Mouse (Mus musculus) forebrain, embryonic 15.5 days (tissue): ENCODE measurements at regions not wholly inside any gene's neighbourhood (a gene's known extent, or its start where the extent isn't known, plus 50 kb on each side); places are given as distances from the start of the nearest gene placed in this dataset.
"Not testable (repeated sequence)": the region's sequence is repeated elsewhere in the genome, so short reads cannot be mapped to it uniquely, and the experiment has no call there.

Source experiments
- ATAC-seq: fragments of 200-750 bp; cut with Nextera tagmentation; replicated peaks from 2 replicates; pipeline ENCODE4 v1.8.0; 2017; ENCODE audit warnings: mild to moderate bottlenecking, moderate TSS enrichment, moderate library complexity
- H3K27ac ChIP-seq: fragments of 300-500 bp; sonication (generic); replicated peaks from 2 replicates; pipeline ENCODE4 v1.5.1; 2015; ENCODE audit warnings: mild to moderate bottlenecking, inconsistent platforms
- H3K27me3 ChIP-seq: fragments of 300-500 bp; sonication (generic); 2 replicates; pipeline ENCODE4 v1.6.1; 2015; ENCODE audit warnings: inconsistent platforms
- H3K36me3 ChIP-seq: fragments of 300-500 bp; sonication (generic); 2 replicates; pipeline ENCODE4 v1.6.1; 2015; ENCODE audit warnings: mild to moderate bottlenecking, inconsistent platforms
- H3K4me1 ChIP-seq: fragments of 300-500 bp; sonication (generic); 2 replicates; pipeline ENCODE4 v1.6.1; 2015; ENCODE audit warnings: inconsistent platforms
- H3K4me2 ChIP-seq: fragments of 300-500 bp; sonication (generic); replicated peaks from 2 replicates; pipeline ENCODE4 v1.6.1; 2015; ENCODE audit warnings: mild to moderate bottlenecking, inconsistent platforms
- H3K4me3 ChIP-seq: fragments of 300-500 bp; sonication (generic); 2 replicates; pipeline ENCODE4 v1.5.1; 2015; ENCODE audit warnings: mild to moderate bottlenecking, inconsistent platforms
- H3K9ac ChIP-seq: fragments of 300-500 bp; sonication (generic); replicated peaks from 2 replicates; pipeline ENCODE4 v1.6.1; 2015; ENCODE audit warnings: mild to moderate bottlenecking, inconsistent platforms
- H3K9me3 ChIP-seq: fragments of 300-500 bp; sonication (generic); 2 replicates; pipeline ENCODE4 v1.6.1; 2016; ENCODE audit warnings: inconsistent platforms
- WGBS: fragments of 180-500 bp; shearing (Covaris S2); methylation state at CpG from one replicate; pipeline ENCODE4 v1.1.7; 2015; ENCODE audit warnings: mixed read lengths; 5-methylcytosine and 5-hydroxymethylcytosine counted together

DNA sequence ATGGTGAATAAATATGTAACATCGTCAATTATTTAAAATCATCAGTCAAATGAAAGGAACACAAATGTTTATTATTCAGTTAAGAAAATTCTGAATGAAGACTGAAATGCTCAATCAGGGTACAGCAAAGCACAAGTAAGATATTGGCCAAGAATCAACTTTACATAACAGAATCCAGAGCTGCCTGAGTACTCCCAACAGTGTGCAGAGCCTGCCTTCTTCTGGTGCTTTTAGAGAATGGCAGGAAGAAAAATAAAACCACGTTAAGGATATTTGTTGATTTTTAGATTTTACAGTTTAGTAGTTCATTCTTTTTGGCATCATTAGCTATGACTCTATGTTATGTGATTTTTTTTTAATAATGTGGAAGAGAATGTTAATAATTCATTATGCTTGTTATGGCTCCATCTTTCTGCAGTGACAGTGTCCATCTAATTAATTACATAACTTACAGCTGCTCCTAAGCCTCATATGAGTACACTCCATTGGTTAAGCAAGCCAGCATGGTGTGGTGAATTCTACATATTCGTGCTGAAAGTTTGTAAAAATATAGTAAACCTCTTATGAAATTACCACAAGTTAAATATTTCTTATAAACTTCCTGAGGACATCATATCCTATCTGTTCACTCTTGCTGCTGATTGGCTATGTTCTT, 579.0 kb downstream of the Kcna4 start:
- Histone ChIP-seq H3K4me1 (no peaks in the 10 kb centered on the region), H3K9ac (no peak overlapping the region), H3K27ac (no peak overlapping the region), H3K36me3 (no peaks in the 10 kb centered on the region), H3K4me3 (no peak overlapping the region), H3K4me2 (no peak overlapping the region), H3K27me3 (no peaks in the 10 kb centered on the region), H3K9me3 (no peaks in the 10 kb centered on the region)
- WGBS = 49% methylated on average over 3 of the region's 3 CpGs
- ATAC-seq = peak; percentile 96

DNA sequence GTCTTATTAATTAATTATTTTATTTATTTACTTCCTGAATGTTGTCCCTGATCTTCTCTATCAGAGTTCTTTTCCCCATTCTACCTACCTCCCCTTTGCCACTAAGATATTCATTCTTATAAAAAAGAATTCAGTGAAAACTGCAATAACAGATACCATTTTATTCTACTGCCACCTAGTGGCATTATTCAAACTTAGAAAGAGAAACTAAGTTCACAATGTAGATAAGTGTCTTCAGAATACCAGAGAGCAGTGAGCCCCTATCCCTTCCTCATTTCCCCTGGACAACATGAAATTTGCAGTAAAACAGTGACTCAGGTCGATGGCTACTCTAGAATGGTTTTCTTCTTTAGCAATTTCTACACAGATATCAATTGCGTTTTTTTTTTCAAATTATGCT, 589.2 kb downstream of the Kcna4 start:
- Histone ChIP-seq H3K4me3 (no peak overlapping the region), H3K4me2 (no peak overlapping the region), H3K9ac (no peak overlapping the region), H3K27me3 (no peaks in the 10 kb centered on the region), H3K9me3 (no peaks in the 10 kb centered on the region), H3K4me1 (no peaks in the 10 kb centered on the region), H3K36me3 (no peaks in the 10 kb centered on the region), H3K27ac (no peak overlapping the region)
- WGBS = 30% methylated on average over 2 of the region's 2 CpGs
- peak; percentile 23; the same call in 1 of the 2 replicates for ATAC-seq

DNA sequence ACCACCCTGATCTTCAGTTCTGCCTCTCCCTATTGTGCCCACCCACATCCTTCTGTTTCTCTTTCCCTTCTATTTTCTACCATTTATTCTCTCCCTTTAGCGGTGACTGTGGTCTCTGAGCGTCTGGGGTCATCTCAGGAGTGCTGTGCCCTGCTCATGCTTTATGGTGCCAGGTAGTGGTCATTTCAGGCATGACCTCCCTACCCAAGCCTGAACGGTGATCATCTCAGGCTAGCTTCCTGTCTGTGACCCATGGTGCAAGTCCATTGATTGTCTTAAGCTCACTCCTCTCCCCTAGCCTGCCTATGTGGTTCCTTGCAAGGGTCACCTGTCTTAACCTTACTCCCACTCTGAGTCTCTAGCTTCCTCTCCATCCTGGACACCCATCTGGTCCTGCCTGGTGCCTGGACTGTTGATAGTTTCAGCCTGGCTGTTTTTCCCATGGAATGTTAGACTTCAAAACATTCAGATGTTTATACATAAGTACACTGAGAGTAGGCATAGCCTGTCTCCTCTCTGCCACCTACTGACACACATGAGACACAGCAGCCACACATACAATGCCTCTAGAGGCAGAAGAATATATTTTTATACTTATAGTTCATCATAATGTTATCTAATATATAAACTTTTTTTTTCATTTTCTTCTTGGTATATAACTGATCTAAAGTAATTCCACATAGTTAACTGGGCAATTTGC, 595.8 kb downstream of the Kcna4 start:
- peak; percentile 76 for ATAC-seq
- no peaks in the 10 kb centered on the region for H3K36me3 ChIP-seq
- H3K9me3 ChIP-seq = no peaks in the 10 kb centered on the region
- no peaks in the 10 kb centered on the region for H3K4me1 ChIP-seq
- H3K27ac ChIP-seq = no peak overlapping the region
- no peak overlapping the region for H3K4me3 ChIP-seq
- WGBS = 85% methylated on average over 3 of the region's 3 CpGs
- H3K4me2 ChIP-seq = no peak overlapping the region
- no peak overlapping the region for H3K9ac ChIP-seq
- no peaks in the 10 kb centered on the region for H3K27me3 ChIP-seq

DNA sequence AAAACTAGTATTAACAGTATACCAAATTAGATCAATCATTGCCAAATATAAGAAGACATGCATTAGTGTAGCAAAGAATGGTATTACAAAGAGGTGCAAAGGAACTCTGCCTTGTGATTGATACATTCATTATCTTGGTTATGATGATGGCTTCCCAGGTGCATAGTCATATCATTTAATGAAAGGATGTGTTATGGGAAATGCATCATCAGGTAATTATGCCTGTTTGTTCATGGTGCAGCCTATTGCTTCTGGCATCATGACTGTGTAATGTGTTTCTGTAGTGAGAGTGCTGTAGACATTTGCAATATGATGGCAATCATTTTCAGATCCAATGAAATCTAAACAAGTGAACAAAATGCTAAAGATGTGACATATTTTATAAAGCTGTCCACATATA, 597.8 kb downstream of the Kcna4 start:
- no peak for ATAC-seq
- H3K9me3 ChIP-seq = no peaks in the 10 kb centered on the region
- H3K4me3 ChIP-seq = no peak overlapping the region

DNA sequence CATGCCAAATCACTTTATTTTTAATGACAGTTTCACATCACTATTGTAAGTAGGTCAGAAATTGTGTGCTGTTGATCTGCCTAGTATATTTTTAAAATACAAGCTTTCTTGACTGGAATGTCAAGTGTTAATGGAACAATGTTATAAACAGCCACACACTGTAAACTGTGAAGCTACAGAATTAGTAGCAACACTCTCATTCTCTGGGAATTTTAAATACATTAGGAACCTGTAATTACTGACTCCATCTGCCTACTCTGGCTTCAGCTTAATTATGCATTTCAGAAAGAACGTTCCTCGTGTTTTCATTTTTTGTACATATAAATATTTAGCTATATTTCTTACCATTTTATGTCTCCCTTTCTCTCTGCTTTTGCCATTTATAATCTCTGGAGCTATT, 634.7 kb downstream of the Kcna4 start:
- peaks cover 10% of the 10 kb centered on the region; the same call in 1 of the 2 replicates for H3K4me1 ChIP-seq
- ATAC-seq = peak; percentile 85
- H3K4me3 ChIP-seq = no peak overlapping the region
- H3K27me3 ChIP-seq = no peaks in the 10 kb centered on the region
- no peaks in the 10 kb centered on the region for H3K9me3 ChIP-seq
- H3K9ac ChIP-seq = no peak overlapping the region
- H3K36me3 ChIP-seq = no peaks in the 10 kb centered on the region
- no peak overlapping the region; the same call in 1 of the 2 replicates for H3K27ac ChIP-seq
- 46% methylated on average over 2 of the region's 2 CpGs for WGBS
- H3K4me2 ChIP-seq = no peak overlapping the region

More for the DNA sequence above, 597.8 kb downstream of the Kcna4 start:
- Histone ChIP-seq H3K27me3 (no peaks in the 10 kb centered on the region), H3K9ac (no peak overlapping the region), H3K36me3 (no peaks in the 10 kb centered on the region), H3K27ac (no peak overlapping the region), H3K4me2 (no peak overlapping the region), H3K4me1 (no peaks in the 10 kb centered on the region)

DNA sequence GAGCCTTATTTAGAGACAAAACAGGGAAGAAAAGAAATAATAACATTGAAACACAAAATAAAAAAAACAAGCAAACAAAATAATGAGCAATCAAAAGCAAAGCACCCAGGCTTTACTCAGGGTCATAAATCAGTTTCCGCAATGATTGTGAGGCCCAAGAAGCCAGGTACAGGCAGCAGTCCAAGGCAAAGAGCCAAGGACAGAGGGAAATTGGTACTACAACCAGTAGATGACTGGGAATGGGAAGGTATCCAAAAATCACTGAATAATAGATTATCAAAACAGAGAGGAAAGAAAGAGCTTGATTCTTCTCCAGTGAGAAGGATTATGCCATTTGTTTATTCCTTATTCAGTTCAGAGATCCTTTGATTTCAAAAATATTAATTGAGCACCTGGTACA, 636.2 kb downstream of the Kcna4 start:
- no peak for ATAC-seq
- H3K36me3 ChIP-seq = no peaks in the 10 kb centered on the region
- no peaks in the 10 kb centered on the region for H3K9me3 ChIP-seq
- no peak overlapping the region for H3K9ac ChIP-seq
- WGBS = 48% methylated on average over 1 of the region's 1 CpGs
- H3K27ac ChIP-seq = no peak overlapping the region
- no peak overlapping the region for H3K4me3 ChIP-seq
- H3K4me2 ChIP-seq = no peak overlapping the region
- H3K4me1 ChIP-seq = peaks cover 10% of the 10 kb centered on the region; the same call in 1 of the 2 replicates
- no peaks in the 10 kb centered on the region for H3K27me3 ChIP-seq

DNA sequence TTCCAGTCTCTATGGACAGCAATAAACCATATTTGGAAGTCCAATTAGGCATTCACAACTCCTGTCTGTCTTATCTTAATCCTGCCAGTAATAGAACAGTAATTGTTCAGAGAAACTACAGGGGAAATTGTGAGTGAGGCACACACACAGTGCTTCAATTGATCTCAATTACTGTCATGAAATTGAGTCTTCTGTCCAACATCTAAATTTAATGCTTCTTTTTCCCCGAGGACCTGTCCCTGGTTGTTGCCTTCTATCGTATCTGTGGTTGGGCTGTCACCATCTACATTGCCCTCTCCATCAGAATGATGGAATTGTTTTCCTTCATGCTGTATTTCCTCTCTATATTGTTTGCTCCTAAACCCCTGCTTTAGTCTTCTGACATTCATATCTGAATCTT, 644.9 kb downstream of the Kcna4 start:
- ATAC-seq = peak; percentile 58
- 2% methylated on average over 2 of the region's 2 CpGs for WGBS
- Histone ChIP-seq H3K4me1 (peaks cover 12% of the 10 kb centered on the region), H3K27me3 (no peaks in the 10 kb centered on the region), H3K4me2 (no peak overlapping the region), H3K27ac (0 out of 2 replicates have a peak overlapping the region, but pooled peaks have one; percentile 23), H3K4me3 (no peak overlapping the region), H3K9me3 (no peaks in the 10 kb centered on the region), H3K36me3 (no peaks in the 10 kb centered on the region), H3K9ac (no peak overlapping the region)

DNA sequence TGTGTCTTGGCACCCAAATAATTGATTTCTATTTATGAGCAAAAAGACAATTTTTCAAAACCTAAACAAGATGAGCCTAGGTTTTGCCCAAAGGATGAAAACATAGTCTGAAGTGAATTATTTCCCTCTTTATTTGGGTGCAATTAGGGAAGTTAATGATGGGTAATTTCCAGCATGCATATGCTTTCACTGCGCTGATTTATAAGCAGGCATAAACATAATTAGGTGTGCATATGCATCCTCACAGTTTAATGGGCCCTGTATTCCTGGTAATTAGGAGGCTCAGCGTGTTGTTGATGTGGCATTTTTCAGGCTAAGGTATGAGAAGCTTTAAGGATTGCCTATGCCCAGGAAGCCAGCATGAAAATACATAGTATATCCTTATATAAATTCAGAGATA, 645.3 kb downstream of the Kcna4 start:
- no peak overlapping the region for H3K4me2 ChIP-seq
- no peak overlapping the region for H3K9ac ChIP-seq
- no peak overlapping the region for H3K27ac ChIP-seq
- WGBS = 27% methylated on average over 2 of the region's 2 CpGs
- no peaks in the 10 kb centered on the region for H3K36me3 ChIP-seq
- H3K27me3 ChIP-seq = no peaks in the 10 kb centered on the region
- H3K9me3 ChIP-seq = no peaks in the 10 kb centered on the region
- H3K4me3 ChIP-seq = no peak overlapping the region
- peaks cover 12% of the 10 kb centered on the region for H3K4me1 ChIP-seq
- peak; percentile 58; the same call in 1 of the 2 replicates for ATAC-seq

DNA sequence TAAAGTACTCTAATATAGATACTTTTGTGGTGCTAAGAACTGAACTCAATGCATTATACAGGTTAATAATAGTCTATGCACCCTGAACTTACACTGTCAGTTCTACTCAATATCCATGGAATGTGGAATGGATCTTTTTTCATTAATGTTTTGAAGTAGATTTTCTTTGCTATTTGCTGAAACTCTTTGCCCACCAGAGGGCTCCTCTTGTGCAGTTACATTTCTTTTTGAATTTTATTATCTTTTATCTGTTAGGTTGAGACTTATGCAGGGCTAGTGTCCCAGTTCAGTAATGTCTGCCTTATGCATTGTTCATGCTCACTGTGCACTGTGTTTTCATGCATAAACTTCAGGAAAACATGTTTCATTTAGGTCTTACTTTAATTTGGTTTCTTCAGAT, 650.9 kb downstream of the Kcna4 start:
- no peak for ATAC-seq
- Histone ChIP-seq H3K9ac (no peak overlapping the region), H3K9me3 (no peaks in the 10 kb centered on the region), H3K27me3 (no peaks in the 10 kb centered on the region), H3K36me3 (no peaks in the 10 kb centered on the region), H3K27ac (no peak overlapping the region), H3K4me1 (no peaks in the 10 kb centered on the region), H3K4me3 (no peak overlapping the region), H3K4me2 (no peak overlapping the region)

DNA sequence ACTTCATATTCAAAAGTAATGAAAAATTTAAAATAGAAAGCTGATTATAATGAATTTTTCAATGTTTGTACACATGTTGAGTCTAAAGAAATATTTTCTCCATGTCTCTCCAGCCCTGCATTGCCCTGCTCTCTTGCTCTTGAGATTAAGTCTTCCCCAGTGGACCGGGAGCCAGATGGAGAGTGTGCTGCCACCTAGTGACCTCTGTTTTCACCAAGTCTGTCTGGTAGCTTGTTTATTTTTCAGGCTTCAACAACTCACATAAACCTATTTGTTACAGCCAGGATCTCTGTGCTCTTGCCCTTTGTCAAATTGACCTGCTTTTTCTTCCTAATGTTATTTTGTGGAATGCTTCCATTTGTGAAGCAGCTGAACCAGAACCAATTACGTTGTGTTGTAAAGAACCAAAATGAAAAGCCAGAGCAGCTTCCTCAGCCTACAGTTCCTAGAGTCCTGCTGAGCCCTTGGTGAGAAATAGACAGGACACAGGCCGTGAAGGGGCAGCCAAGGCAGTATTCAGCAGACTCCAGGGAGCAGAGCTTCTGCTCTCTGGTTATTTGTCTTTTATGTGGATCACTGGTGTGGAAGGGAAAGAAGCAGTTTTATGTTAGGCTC, 655.5 kb downstream of the Kcna4 start:
- Histone ChIP-seq H3K27me3 (no peaks in the 10 kb centered on the region), H3K9me3 (no peaks in the 10 kb centered on the region), H3K27ac (no peak overlapping the region), H3K4me3 (no peak overlapping the region), H3K36me3 (no peaks in the 10 kb centered on the region), H3K4me2 (no peak overlapping the region), H3K9ac (no peak overlapping the region), H3K4me1 (no peaks in the 10 kb centered on the region)
- 4% methylated on average over 3 of the region's 3 CpGs for WGBS
- ATAC-seq = peak; percentile 48; the same call in 1 of the 2 replicates

DNA sequence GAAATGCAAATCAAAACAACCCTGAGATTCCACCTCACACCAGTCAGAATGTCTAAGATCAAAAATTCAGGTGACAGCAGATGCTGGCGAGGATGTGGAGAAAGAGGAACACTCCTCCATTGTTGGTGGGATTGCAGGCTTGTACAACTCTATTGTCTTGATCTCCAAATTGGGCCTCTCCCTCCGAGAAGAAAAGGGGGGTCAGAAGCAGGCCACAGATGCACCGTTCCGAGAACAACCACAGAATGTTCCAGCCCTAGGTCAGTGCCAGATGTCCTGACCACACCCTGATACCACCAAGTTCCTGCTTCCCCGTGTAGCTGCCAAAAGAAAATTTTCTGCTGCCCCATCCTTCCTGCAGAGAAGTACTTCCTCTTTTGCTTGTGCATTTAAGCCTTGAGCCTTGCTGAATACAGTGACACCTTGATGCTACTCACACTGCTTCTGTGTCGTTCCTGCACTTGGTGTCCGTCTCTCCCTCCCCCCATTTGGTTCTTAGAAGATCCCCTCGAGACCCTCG, 665.2 kb downstream of the Kcna4 start:
- not testable (repeated sequence) for H3K4me3 ChIP-seq, H3K27ac ChIP-seq
- 88% methylated on average over 9 of the region's 9 CpGs for WGBS

DNA sequence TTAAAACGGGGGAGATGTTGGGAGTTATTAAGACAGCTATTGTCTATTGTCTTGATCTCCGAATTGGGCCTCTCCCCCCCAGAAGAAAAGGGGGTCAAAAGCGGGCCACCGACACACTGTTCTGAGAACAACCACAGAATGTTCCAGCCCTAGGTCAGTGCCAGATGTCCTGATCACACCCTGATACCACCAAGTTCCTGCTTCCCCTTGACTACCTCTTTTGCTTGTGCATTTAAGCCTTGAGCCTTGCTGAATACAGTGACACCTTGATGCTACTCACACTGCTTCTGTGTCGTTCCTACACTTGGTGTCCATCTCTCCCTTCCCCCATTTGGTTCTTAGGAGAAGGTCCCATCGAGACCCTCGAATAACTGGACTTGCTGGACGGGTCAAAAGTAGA, 673.5 kb downstream of the Kcna4 start:
- peaks cover 14% of the 10 kb centered on the region for H3K4me1 ChIP-seq
- not testable (repeated sequence) for H3K4me2 ChIP-seq, ATAC-seq, H3K36me3 ChIP-seq, H3K27me3 ChIP-seq, H3K9me3 ChIP-seq, H3K27ac ChIP-seq, H3K9ac ChIP-seq, H3K4me3 ChIP-seq
- 88% methylated on average over 8 of the region's 8 CpGs for WGBS

More for the DNA sequence above, 665.2 kb downstream of the Kcna4 start:
- not testable (repeated sequence) for H3K9me3 ChIP-seq, H3K4me1 ChIP-seq, H3K9ac ChIP-seq, H3K4me2 ChIP-seq, H3K36me3 ChIP-seq, ATAC-seq, H3K27me3 ChIP-seq
